Mouse (Mus musculus) spleen, adult 2 months (tissue): ENCODE results near the gene Zcchc8. TPM values are rescaled to one million over a fixed set of nuclear protein-coding genes. Genes with fewer than 3 reads are reported as not detected.

ENCODE experiments used
- DNase-seq, 2 experiments: peaks; one replicate each; pipeline versions ENCODE4 v3.0.0 to v3.0.0-alpha.2; 2012 to 2021; ENCODE audit warnings: low spot score in 2 of 2, low read depth in 1 of 2
- H3K27ac ChIP-seq: fragments of 200-500 bp; 2 replicates; pipeline ENCODE4 v1.5.1; 2012; ENCODE audit warnings: low read length, inconsistent platforms; ENCODE audit not compliant: insufficient read depth
- H3K27me3 ChIP-seq: fragments of 200-500 bp; 2 replicates; pipeline ENCODE4 v1.6.1; 2012; ENCODE audit warnings: mild to moderate bottlenecking, moderate library complexity, low read length, inconsistent platforms; ENCODE audit not compliant: control insufficient read depth, insufficient read depth
- H3K36me3 ChIP-seq: fragments of 200-500 bp; 2 replicates; pipeline ENCODE4 v1.6.1; 2012; ENCODE audit warnings: mild to moderate bottlenecking, low read length, inconsistent platforms; ENCODE audit not compliant: control insufficient read depth, insufficient read depth
- H3K4me1 ChIP-seq: fragments of 200-500 bp; 2 replicates; pipeline ENCODE4 v1.6.1; 2011; ENCODE audit warnings: inconsistent platforms; ENCODE audit not compliant: control insufficient read depth, insufficient read depth, insufficient read length
- H3K4me3 ChIP-seq: fragments of 200-500 bp; 2 replicates; pipeline ENCODE4 v1.5.1; 2011; ENCODE audit warnings: mild to moderate bottlenecking, inconsistent platforms; ENCODE audit not compliant: insufficient read depth, insufficient read length; ENCODE audit errors: extremely low read depth
- CTCF ChIP-seq: fragments of 200-500 bp; IDR thresholded peaks from 2 replicates; pipeline ENCODE4 v1.5.1; 2011; ENCODE audit warnings: mild to moderate bottlenecking, inconsistent platforms; ENCODE audit not compliant: insufficient read depth, insufficient read length, insufficient replicate concordance; ENCODE audit errors: extremely low read depth
- POLR2A ChIP-seq: fragments of 200-500 bp; IDR thresholded peaks from 2 replicates; pipeline ENCODE4 v1.6.1; 2011; ENCODE audit warnings: low read depth, low read length, inconsistent platforms
- WGBS: fragments of 180-500 bp; shearing (Covaris S2); methylation state at CpG from one replicate; pipeline ENCODE4 v1.1.7; 2018; 5-methylcytosine and 5-hydroxymethylcytosine counted together
- polyA plus RNA-seq: library from polyadenylated mRNA; depleted of rRNA; stranded (reverse); fragments of >200 nt; gene quantifications from 2 replicates; pipeline ENCODE4 v1.2.3, GENCODE M21; 2012

The Zcchc8 gene
- polyA plus RNA-seq, 1 experiment = 18.8 TPM

DNA sequence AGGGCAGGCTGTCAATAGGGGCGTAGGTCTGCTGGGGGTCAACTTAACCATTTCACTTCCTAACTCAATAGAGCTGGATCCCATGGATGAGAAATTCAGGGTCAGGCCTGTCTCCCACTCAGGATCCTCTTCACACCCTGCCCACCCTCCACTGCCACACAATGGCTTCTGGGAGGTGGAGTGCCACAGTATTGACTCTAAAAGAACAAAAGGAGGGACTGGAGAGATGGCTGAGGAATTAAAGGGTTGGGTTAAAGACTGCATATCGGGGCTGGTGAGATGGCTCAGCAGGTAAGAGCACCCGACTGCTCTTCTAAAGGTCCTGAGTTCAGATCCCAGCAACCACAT, 49.5 kb downstream of the Zcchc8 start:
- 0 out of 2 replicates have a peak overlapping the region, but pooled peaks have one; percentile 2 for H3K27ac ChIP-seq
- no peak for DNase-seq
- no peaks in the 10 kb centered on the region for H3K36me3 ChIP-seq
- TF ChIP-seq CTCF (no peak), POLR2A (no peak)
- no peak overlapping the region for H3K4me3 ChIP-seq
- H3K4me1 ChIP-seq = peaks cover 8% of the 10 kb centered on the region; the same call in 1 of the 2 replicates
- no peaks in the 10 kb centered on the region for H3K27me3 ChIP-seq
- WGBS = 92% methylated on average over 3 of the region's 3 CpGs

GRCm38 (mm10) chr5:123670800-123671472, 50.0 kb downstream of the Zcchc8 start:
- H3K27ac ChIP-seq = peak overlapping the region; percentile 2
- no peak for DNase-seq
- 19% methylated on average over 14 of the region's 14 CpGs for WGBS
- H3K4me1 ChIP-seq = peaks cover 8% of the 10 kb centered on the region; the same call in 1 of the 2 replicates
- no peak for TF ChIP-seq POLR2A
- no peak for TF ChIP-seq CTCF
- H3K36me3 ChIP-seq = no peaks in the 10 kb centered on the region
- H3K27me3 ChIP-seq = no peaks in the 10 kb centered on the region
- H3K4me3 ChIP-seq = peak overlapping the region; percentile 43; the same call in 1 of the 2 replicates

GRCm38 (mm10) chr5:123669991-123670799, 50.7 kb downstream of the Zcchc8 start:
- TF ChIP-seq CTCF = no peak
- no peak for TF ChIP-seq POLR2A
- Histone ChIP-seq H3K36me3 (no peaks in the 10 kb centered on the region), H3K4me1 (peaks cover 8% of the 10 kb centered on the region; the same call in 1 of the 2 replicates), H3K27ac (peak overlapping the region; percentile 2; the same call in 1 of the 2 replicates), H3K27me3 (no peaks in the 10 kb centered on the region), H3K4me3 (peak overlapping the region; percentile 43; the same call in 1 of the 2 replicates)
- DNase-seq = no peak
- 42% methylated on average over 9 of the region's 9 CpGs for WGBS

DNA sequence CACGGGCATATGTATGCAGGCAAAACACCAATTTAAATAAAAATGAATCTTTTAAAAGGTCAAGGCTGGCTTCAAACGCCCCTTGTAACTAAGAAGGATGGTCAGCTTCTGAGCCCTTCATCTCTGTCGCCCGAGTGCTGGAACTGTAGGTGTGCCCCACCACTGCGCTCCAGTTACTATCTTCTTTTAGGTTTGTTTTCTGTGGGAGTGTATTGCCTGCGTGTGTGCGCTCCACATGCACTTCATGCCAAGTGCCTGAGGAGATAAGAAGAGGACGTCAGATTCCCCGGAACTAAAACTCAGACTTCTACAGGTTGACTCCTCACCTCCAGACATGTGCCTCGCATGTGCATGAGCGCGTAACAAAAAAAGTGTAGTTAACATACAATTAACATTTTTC, 53.0 kb downstream of the Zcchc8 start:
- no peaks in the 10 kb centered on the region for H3K36me3 ChIP-seq
- H3K27me3 ChIP-seq = no peaks in the 10 kb centered on the region
- H3K27ac ChIP-seq = no peak overlapping the region
- peaks cover 8% of the 10 kb centered on the region; the same call in 1 of the 2 replicates for H3K4me1 ChIP-seq
- no peak for DNase-seq
- TF ChIP-seq CTCF (no peak), POLR2A (no peak)
- H3K4me3 ChIP-seq = no peak overlapping the region
- 85% methylated on average over 12 of the region's 12 CpGs for WGBS

DNA sequence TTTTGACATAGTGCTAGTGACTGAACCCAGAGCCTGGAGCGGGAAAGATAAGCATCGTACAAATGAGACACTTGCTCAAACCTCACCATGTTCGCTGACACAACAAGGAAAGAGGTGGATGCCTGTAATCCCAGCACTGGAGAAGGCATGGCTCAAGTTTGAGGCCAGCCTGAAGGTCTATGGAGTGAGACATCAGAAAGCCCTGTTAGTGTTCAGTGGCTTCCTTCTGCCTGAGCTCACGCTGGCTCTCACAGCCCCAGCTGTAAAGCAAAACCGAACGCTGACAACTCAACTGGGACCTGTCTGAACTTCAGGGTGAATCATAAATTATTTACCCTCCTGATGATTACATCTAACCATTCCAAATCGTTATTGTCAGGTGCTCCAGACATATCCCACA, 54.9 kb downstream of the Zcchc8 start:
- Histone ChIP-seq H3K27ac (no peak overlapping the region), H3K4me1 (peaks cover 2% of the 10 kb centered on the region; the same call in 1 of the 2 replicates), H3K36me3 (no peaks in the 10 kb centered on the region), H3K4me3 (no peak overlapping the region), H3K27me3 (no peaks in the 10 kb centered on the region)
- DNase-seq = no peak
- no peak for TF ChIP-seq POLR2A
- no peak for TF ChIP-seq CTCF
- WGBS = 80% methylated on average over 7 of the region's 7 CpGs

DNA sequence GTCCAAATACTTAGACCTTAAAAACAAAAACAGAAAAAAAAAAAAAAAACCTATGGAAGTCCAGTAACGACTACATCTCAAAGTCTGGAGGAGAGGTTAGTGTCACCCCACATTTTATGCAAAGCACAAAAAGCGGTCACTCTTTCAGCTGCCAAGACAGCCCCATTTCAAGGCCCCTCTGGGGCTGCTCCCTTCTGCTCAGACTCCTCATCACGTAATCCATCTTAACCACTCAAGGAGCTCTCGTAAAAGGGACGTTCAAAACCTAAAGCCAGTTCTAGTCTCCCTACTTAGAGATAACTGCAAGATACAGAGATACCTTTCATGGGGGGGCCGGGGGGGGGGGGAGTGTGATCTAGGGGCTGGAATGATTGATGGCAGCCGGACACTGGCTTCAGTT, 56.6 kb downstream of the Zcchc8 start:
- H3K27me3 ChIP-seq = no peaks in the 10 kb centered on the region
- 86% methylated on average over 7 of the region's 7 CpGs for WGBS
- no peaks in the 10 kb centered on the region; the same call in 1 of the 2 replicates for H3K4me1 ChIP-seq
- no peaks in the 10 kb centered on the region for H3K36me3 ChIP-seq
- DNase-seq = no peak
- TF ChIP-seq POLR2A = no peak
- no peak overlapping the region for H3K27ac ChIP-seq
- H3K4me3 ChIP-seq = no peak overlapping the region

- no peaks in the 10 kb centered on the region; the same call in 1 of the 2 replicates for H3K4me1 ChIP-seq
- WGBS = 5% methylated on average over 9 of the region's 9 CpGs
These were observed 58.8 kb downstream of the Zcchc8 start for GRCm38 (mm10) chr5:123662059-123662458.

More at GRCm38 (mm10) chr5:123662059-123662458, 58.8 kb downstream of the Zcchc8 start:
- TF ChIP-seq POLR2A (no peak), CTCF (no peak)
- Histone ChIP-seq H3K36me3 (no peaks in the 10 kb centered on the region), H3K27ac (0 out of 2 replicates have a peak overlapping the region, but pooled peaks have one; percentile 2), H3K4me3 (no peak overlapping the region), H3K27me3 (no peaks in the 10 kb centered on the region)
- no peak for DNase-seq
